Mouse (Mus musculus) ES-Bruce4 (cell line): Measurements from ENCODE around the gene Gm11060.

Source experiments
- CTCF ChIP-seq: IDR thresholded peaks from one replicate; pipeline ENCODE4 v1.8.1; 2011; ENCODE audit warnings: low read depth, low read length
- POLR2A ChIP-seq: IDR thresholded peaks from one replicate; pipeline ENCODE4 v1.8.1; 2011; ENCODE audit warnings: low read length; ENCODE audit not compliant: insufficient read depth

DNA sequence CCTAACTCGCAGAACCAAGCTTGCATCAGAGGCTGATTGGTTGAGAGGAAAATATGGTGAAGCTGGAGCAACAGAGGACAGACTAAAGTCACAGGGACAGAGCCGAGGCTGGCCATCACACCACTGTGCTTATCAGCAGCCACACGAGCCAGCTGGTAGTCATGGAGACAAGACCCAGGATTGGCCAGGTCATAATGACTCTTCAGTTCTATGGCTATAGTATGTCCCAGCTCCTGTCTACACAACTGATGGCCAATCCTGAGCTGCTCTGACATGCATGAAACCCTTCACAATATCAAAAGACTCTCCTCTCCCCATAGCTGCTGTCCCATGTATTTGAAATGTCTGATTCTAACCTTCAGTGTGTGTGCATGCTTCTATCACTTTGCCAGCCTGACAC lies 3.8 kb upstream of the Gm11060 start:
- TF ChIP-seq CTCF: no peak
- no peak for TF ChIP-seq POLR2A
